Mouse (Mus musculus): ENCODE results near the gene Tusc2.

- TF ChIP-seq EP300 (IDR thresholded peaks at IDR 0.05; ENCODE audit: insufficient read depth, low read depth, low read length) = no peak
- TF ChIP-seq CTCF (IDR thresholded peaks at IDR 0.05) = no peak
Measured at GRCm38 (mm10) chr9:107550491-107551116, 12.5 kb upstream of the Tusc2 start.

Measured in heart, adult 2 months (tissue).